Mouse (Mus musculus): ENCODE results near the gene Olfr279. TPM values are rescaled to one million over a fixed set of nuclear protein-coding genes. Genes with fewer than 3 reads are reported as not detected.

Olfr279 gene
- total RNA-seq, 1 experiment = 0.04 TPM

- Histone ChIP-seq H3K4me3 (ENCODE audit: insufficient read depth in 1 of 2, low read depth in 1 of 2, low read length in 2 of 2, poor library complexity in 1 of 2, severe bottlenecking in 1 of 2) (no peak overlapping the region), H3K9me3 (ENCODE audit: control insufficient read depth, insufficient read depth, low read depth, low read length) (no peaks in the 10 kb centered on the region), H3K9ac (ENCODE audit: insufficient read depth, low read depth, low read length, poor library complexity, severe bottlenecking) (no peak overlapping the region; the same call in 1 of the 2 replicates), H3K36me3 (ENCODE audit: control insufficient read depth, insufficient read depth, low read length, poor library complexity, severe bottlenecking) (peaks cover 62% of the 10 kb centered on the region), H3K27ac (ENCODE audit: insufficient read depth, low read depth, low read length, poor library complexity, severe bottlenecking) (no peak overlapping the region), H3K4me1 (ENCODE audit: control insufficient read depth in 2 of 2, insufficient read depth in 2 of 2, low read length in 2 of 2, poor library complexity in 1 of 2) (peaks cover 4 to 10% of the 10 kb centered on the region in 2 experiments)
- in situ Hi-C loops (cut with MboI; ENCODE audit: low sequenced_read_pairs in 2 of 2, unreplicated experiment in 2 of 2) = no loop called here
- no peak for DNase-seq (ENCODE audit: low read depth, low spot score)
- TF ChIP-seq CHD2 (IDR thresholded peaks at IDR 0.05; ENCODE audit: low read depth, low read length) (no peak), ZNF384 (IDR thresholded peaks at IDR 0.05; ENCODE audit: low read depth, low read length) (no peak), ZC3H11A (IDR thresholded peaks at IDR 0.05; ENCODE audit: borderline replicate concordance, low read depth, low read length) (no peak), HCFC1 (IDR thresholded peaks at IDR 0.05; ENCODE audit: borderline replicate concordance, insufficient read depth, low read length) (no peak), MAFK (IDR thresholded peaks at IDR 0.05; ENCODE audit: insufficient read depth, low read depth, low read length) (no peak)
Observed at GRCm38 (mm10) chr15:98528066-98528563, 35.9 kb downstream of the Olfr279 start.

- Histone ChIP-seq H3K27ac (ENCODE audit: insufficient read depth, low read depth, low read length, poor library complexity, severe bottlenecking) (peak overlapping the region; percentile 63), H3K4me1 (ENCODE audit: control insufficient read depth in 2 of 2, insufficient read depth in 2 of 2, low read length in 2 of 2, poor library complexity in 1 of 2) (peaks cover 0 to 6% of the 10 kb centered on the region in 2 experiments; a peak in 3 of 4 replicates), H3K36me3 (ENCODE audit: control insufficient read depth, insufficient read depth, low read length, poor library complexity, severe bottlenecking) (peaks cover 37% of the 10 kb centered on the region), H3K9me3 (ENCODE audit: control insufficient read depth, insufficient read depth, low read depth, low read length) (no peaks in the 10 kb centered on the region), H3K4me3 (ENCODE audit: insufficient read depth in 1 of 2, low read depth in 1 of 2, low read length in 2 of 2, poor library complexity in 1 of 2, severe bottlenecking in 1 of 2) (peak overlapping the region; percentile 83 to 95), H3K9ac (ENCODE audit: insufficient read depth, low read depth, low read length, poor library complexity, severe bottlenecking) (peak overlapping the region; percentile 97)
- TF ChIP-seq MAFK (IDR thresholded peaks at IDR 0.05; ENCODE audit: insufficient read depth, low read depth, low read length) = peak; percentile 81
- TF ChIP-seq HCFC1 (IDR thresholded peaks at IDR 0.05; ENCODE audit: borderline replicate concordance, insufficient read depth, low read length) = no peak
- in situ Hi-C loops (cut with MboI; ENCODE audit: low sequenced_read_pairs in 2 of 2, unreplicated experiment in 2 of 2) = no loop called here
- no peak for DNase-seq (ENCODE audit: low read depth, low spot score)
Observed at GRCm38 (mm10) chr15:98532281-98532680, 40.1 kb downstream of the Olfr279 start.

GRCm38 (mm10) chr15:98533035-98533531 lies 40.9 kb downstream of the Olfr279 start:
- TF ChIP-seq HCFC1 (IDR thresholded peaks at IDR 0.05; ENCODE audit: borderline replicate concordance, insufficient read depth, low read length) = no peak
- TF ChIP-seq ZC3H11A (IDR thresholded peaks at IDR 0.05; ENCODE audit: borderline replicate concordance, low read depth, low read length) = no peak
- DNase-seq (ENCODE audit: low read depth, low spot score) = no peak
- in situ Hi-C loops (cut with MboI; ENCODE audit: low sequenced_read_pairs in 2 of 2, unreplicated experiment in 2 of 2) = no loop called here
- Histone ChIP-seq H3K4me1 (ENCODE audit: control insufficient read depth in 2 of 2, insufficient read depth in 2 of 2, low read length in 2 of 2, poor library complexity in 1 of 2) (peaks cover 0 to 2% of the 10 kb centered on the region in 2 experiments; a peak in 2 of 4 replicates), H3K4me3 (ENCODE audit: insufficient read depth in 1 of 2, low read depth in 1 of 2, low read length in 2 of 2, poor library complexity in 1 of 2, severe bottlenecking in 1 of 2) (peak overlapping the region; percentile 83 to 95), H3K36me3 (ENCODE audit: control insufficient read depth, insufficient read depth, low read length, poor library complexity, severe bottlenecking) (peaks cover 29% of the 10 kb centered on the region), H3K9me3 (ENCODE audit: control insufficient read depth, insufficient read depth, low read depth, low read length) (no peaks in the 10 kb centered on the region), H3K27ac (ENCODE audit: insufficient read depth, low read depth, low read length, poor library complexity, severe bottlenecking) (peak overlapping the region; percentile 63), H3K9ac (ENCODE audit: insufficient read depth, low read depth, low read length, poor library complexity, severe bottlenecking) (peak overlapping the region; percentile 97)

- no peak for TF ChIP-seq MAFK (IDR thresholded peaks at IDR 0.05; ENCODE audit: insufficient read depth, low read depth, low read length)
- no peak for TF ChIP-seq ZC3H11A (IDR thresholded peaks at IDR 0.05; ENCODE audit: borderline replicate concordance, low read depth, low read length)
- TF ChIP-seq HCFC1 (IDR thresholded peaks at IDR 0.05; ENCODE audit: borderline replicate concordance, insufficient read depth, low read length) = no peak
- peak; percentile 90 for TF ChIP-seq CHD2 (IDR thresholded peaks at IDR 0.05; ENCODE audit: low read depth, low read length)
- no peak for TF ChIP-seq ZNF384 (IDR thresholded peaks at IDR 0.05; ENCODE audit: low read depth, low read length)
- DNase-seq (ENCODE audit: low read depth, low spot score) = peak; percentile 96
- H3K4me1 ChIP-seq (ENCODE audit: control insufficient read depth in 2 of 2, insufficient read depth in 2 of 2, low read length in 2 of 2, poor library complexity in 1 of 2) = peaks cover 0 to 2% of the 10 kb centered on the region in 2 experiments; a peak in 2 of 4 replicates
- H3K27ac ChIP-seq (ENCODE audit: insufficient read depth, low read depth, low read length, poor library complexity, severe bottlenecking) = peak within 1 kb of the TSS; percentile 88
- H3K4me3 ChIP-seq (ENCODE audit: insufficient read depth in 1 of 2, low read depth in 1 of 2, low read length in 2 of 2, poor library complexity in 1 of 2, severe bottlenecking in 1 of 2) = peak within 1 kb of the TSS; percentile 83 to 95
- peaks cover 24% of the 10 kb centered on the region for H3K36me3 ChIP-seq (ENCODE audit: control insufficient read depth, insufficient read depth, low read length, poor library complexity, severe bottlenecking)
- in situ Hi-C loops (cut with MboI; ENCODE audit: low sequenced_read_pairs in 2 of 2, unreplicated experiment in 2 of 2) = no loop called here
- peak within 1 kb of the TSS; percentile 97 for H3K9ac ChIP-seq (ENCODE audit: insufficient read depth, low read depth, low read length, poor library complexity, severe bottlenecking)
- no peaks in the 10 kb centered on the region for H3K9me3 ChIP-seq (ENCODE audit: control insufficient read depth, insufficient read depth, low read depth, low read length)
Observed at GRCm38 (mm10) chr15:98533881-98534627, 41.9 kb downstream of the Olfr279 start, which contains the start of gene Kansl2. Kansl2 (minus strand) TSS chr15:98534264.

Measured in ES-E14 (cell line).